Mouse (Mus musculus): ENCODE data around the gene Tsnax.

The Tsnax gene

GRCm38 (mm10) chr8:125012695-125013627 lies at the start of gene Tsnax:
TSS of gene Tsnax (plus strand) at chr8:125012997.
- peak; percentile 68 to 79 for DNase-seq (ENCODE audit: low read depth in 2 of 2, low spot score in 2 of 2)

GRCm38 (mm10) chr8:124963246-124963645 lies 49.6 kb upstream of the Tsnax start:
- no peak for DNase-seq (ENCODE audit: low read depth in 2 of 2, low spot score in 2 of 2)

- DNase-seq (ENCODE audit: low read depth in 2 of 2, low spot score in 2 of 2) = no peak
Measured at GRCm38 (mm10) chr8:124964966-124965365, 47.8 kb upstream of the Tsnax start.

GRCm38 (mm10) chr8:124970312-124970933 lies 42.4 kb upstream of the Tsnax start:
- no peak for DNase-seq (ENCODE audit: low read depth in 2 of 2, low spot score in 2 of 2)

- no peak for DNase-seq (ENCODE audit: low read depth in 2 of 2, low spot score in 2 of 2)
Measured at GRCm38 (mm10) chr8:124973221-124973620, 39.6 kb upstream of the Tsnax start.

GRCm38 (mm10) chr8:124974254-124974653 lies 38.5 kb upstream of the Tsnax start:
- no peak for DNase-seq (ENCODE audit: low read depth in 2 of 2, low spot score in 2 of 2)

- DNase-seq (ENCODE audit: low read depth in 2 of 2, low spot score in 2 of 2) = no peak
Measured at GRCm38 (mm10) chr8:124976211-124976610, 36.6 kb upstream of the Tsnax start.

GRCm38 (mm10) chr8:124978026-124978425 lies 34.8 kb upstream of the Tsnax start:
- DNase-seq (ENCODE audit: low read depth in 2 of 2, low spot score in 2 of 2) = no peak

GRCm38 (mm10) chr8:124980036-124980435 lies 32.8 kb upstream of the Tsnax start:
- peak in 1 of 2 experiments; percentile 11 for DNase-seq (ENCODE audit: low read depth in 2 of 2, low spot score in 2 of 2)

GRCm38 (mm10) chr8:124980828-124981227 lies 32.0 kb upstream of the Tsnax start:
- no peak for DNase-seq (ENCODE audit: low read depth in 2 of 2, low spot score in 2 of 2)

GRCm38 (mm10) chr8:124990923-124991667 lies 21.7 kb upstream of the Tsnax start:
- no peak for DNase-seq (ENCODE audit: low read depth in 2 of 2, low spot score in 2 of 2)

GRCm38 (mm10) chr8:124991668-124991926 lies 21.2 kb upstream of the Tsnax start:
- DNase-seq (ENCODE audit: low read depth in 2 of 2, low spot score in 2 of 2) = no peak

- DNase-seq (ENCODE audit: low read depth in 2 of 2, low spot score in 2 of 2) = no peak
Measured at GRCm38 (mm10) chr8:124995776-124996175, 17.0 kb upstream of the Tsnax start.

- no peak for DNase-seq (ENCODE audit: low read depth in 2 of 2, low spot score in 2 of 2)
Measured at GRCm38 (mm10) chr8:125024085-125024484, 11.3 kb downstream of the Tsnax start.

GRCm38 (mm10) chr8:125027211-125027610 lies 14.4 kb downstream of the Tsnax start:
- no peak for DNase-seq (ENCODE audit: low read depth in 2 of 2, low spot score in 2 of 2)

GRCm38 (mm10) chr8:125028841-125029240 lies 16.0 kb downstream of the Tsnax start:
- no peak for DNase-seq (ENCODE audit: low read depth in 2 of 2, low spot score in 2 of 2)

GRCm38 (mm10) chr8:125031276-125031675 lies 18.5 kb downstream of the Tsnax start:
- DNase-seq (ENCODE audit: low read depth in 2 of 2, low spot score in 2 of 2) = no peak

- peak; percentile 51 to 67 for DNase-seq (ENCODE audit: low read depth in 2 of 2, low spot score in 2 of 2)
Measured at GRCm38 (mm10) chr8:125034669-125035068, 21.9 kb downstream of the Tsnax start.

- DNase-seq (ENCODE audit: low read depth in 2 of 2, low spot score in 2 of 2) = no peak
Measured at GRCm38 (mm10) chr8:125037081-125037480, 24.3 kb downstream of the Tsnax start.

GRCm38 (mm10) chr8:125038731-125039130 lies 25.9 kb downstream of the Tsnax start:
- DNase-seq (ENCODE audit: low read depth in 2 of 2, low spot score in 2 of 2) = no peak

GRCm38 (mm10) chr8:125040587-125041375 lies 28.0 kb downstream of the Tsnax start:
- no peak for DNase-seq (ENCODE audit: low read depth in 2 of 2, low spot score in 2 of 2)

All from CD8-positive naive resting alpha-beta T cell, adult 2 months (primary cell).